Mouse (Mus musculus) liver, embryonic 14.5 days (tissue): ENCODE measurements around the gene Cfap74.

Source experiments
- CTCF ChIP-seq: IDR thresholded peaks from 2 replicates; pipeline ENCODE4 v1.5.1; 2016; ENCODE audit warnings: antibody characterized with exemption, low read depth, control low read depth
- EP300 ChIP-seq: IDR thresholded peaks from 2 replicates; pipeline ENCODE4 v1.6.1; 2016; ENCODE audit warnings: antibody characterized with exemption, low read depth

- TF ChIP-seq CTCF (no peak), EP300 (no peak)
Measured at GRCm38 (mm10) chr4:155360856-155361255, 48.1 kb upstream of the Cfap74 start.
